In genomic region chr11:69613553-69614256, GRCm38 (mm10) we compare ENCODE assay signal across 8 mouse cellular contexts. TPM values are rescaled to one million over a fixed set of nuclear protein-coding genes. Genes with fewer than 3 reads are reported as not detected.
DNase-seq lines count a peak whose midpoint lies in the region; ATAC-seq and TF ChIP-seq lines count a peak whose summit lies in the region.

No protein-coding gene starts in this region.

- peak overlapping the region; percentile 41; the same call in 1 of the 2 replicates for H3K27ac ChIP-seq in hindbrain, postnatal 0 days
- H3K27ac ChIP-seq in left cerebral cortex, adult 2 months: peak overlapping the region; percentile 40
- H3K27ac ChIP-seq in spleen, adult 2 months (ENCODE audit: insufficient read depth, low read length): no peak overlapping the region

- H3K4me3 ChIP-seq in hindbrain, postnatal 0 days (ENCODE audit: low read length): no peak overlapping the region
- H3K4me3 ChIP-seq in left cerebral cortex, adult 2 months: peak overlapping the region; percentile 24
- H3K4me3 ChIP-seq in megakaryocyte, embryonic 14.5 days (replicated peaks): peak overlapping the region; percentile 88
- H3K4me3 ChIP-seq in spleen, adult 2 months (ENCODE audit: extremely low read depth, insufficient read depth, insufficient read length): no peak overlapping the region

- 7% methylated on average over 19 of the region's 19 CpGs for WGBS in hindbrain, postnatal 0 days
- 14% methylated on average over 19 of the region's 19 CpGs for WGBS in spleen, adult 2 months

- peak overlapping the region; percentile 6; the same call in 1 of the 2 replicates for H3K4me2 ChIP-seq in hindbrain, postnatal 0 days (ENCODE audit: low read depth, low read length)

- H3K27me3 ChIP-seq in hindbrain, postnatal 0 days (ENCODE audit: insufficient read depth, low read length): no peaks in the 10 kb centered on the region
- peaks cover 57% of the 10 kb centered on the region for H3K27me3 ChIP-seq in megakaryocyte, embryonic 14.5 days (replicated peaks)
- H3K27me3 ChIP-seq in spleen, adult 2 months (ENCODE audit: control insufficient read depth, insufficient read depth, low read length): no peaks in the 10 kb centered on the region

- peak; percentile 60; the same call in 1 of the 2 replicates for ATAC-seq in hindbrain, postnatal 0 days
- ATAC-seq in inflammation-experienced regulatory T-cells, adult 6 months: no peak

- intact Hi-C loops in left cerebral cortex, adult 2 months (cut with DNase I): loop anchor here (1.0 kb wide), 1 partner anchor 34 kb away; no protein-coding TSS in a partner anchor

- H3K36me3 ChIP-seq in hindbrain, postnatal 0 days (ENCODE audit: insufficient read depth, low read length): no peaks in the 10 kb centered on the region
- no peaks in the 10 kb centered on the region for H3K36me3 ChIP-seq in megakaryocyte, embryonic 14.5 days (replicated peaks; ENCODE audit: low read length)
- no peaks in the 10 kb centered on the region for H3K36me3 ChIP-seq in spleen, adult 2 months (ENCODE audit: control insufficient read depth, insufficient read depth, low read length)

- TF ChIP-seq POLR2A in spleen, adult 2 months (IDR thresholded peaks at IDR 0.05; ENCODE audit: low read depth, low read length): no peak

- peak; percentile 34 for DNase-seq in T-cell, adult 2 months (ENCODE audit: low spot score)
- peak; percentile 87 to 92 for DNase-seq in cerebellum, postnatal 25 days
- peak; percentile 89 for DNase-seq in gastrocnemius, adult 18-20 months (ENCODE audit: low spot score)
- DNase-seq in hindbrain, postnatal 0 days (ENCODE audit: low spot score): peak; percentile 84
- peak; percentile 68 to 74 for DNase-seq in left cerebral cortex, adult 2 months (ENCODE audit: extremely low spot score in 1 of 2, low spot score in 2 of 2)
- DNase-seq in spleen, adult 2 months (ENCODE audit: low read depth in 1 of 2, low spot score in 2 of 2): peak in 1 of 2 experiments; percentile 67

- peak; percentile 82 for TF ChIP-seq CTCF in hindbrain, postnatal 0 days (IDR thresholded peaks at IDR 0.05; ENCODE audit: low read depth)
- peak; percentile 70 for TF ChIP-seq CTCF in left cerebral cortex, adult 2 months (IDR thresholded peaks at IDR 0.05)
- TF ChIP-seq CTCF in spleen, adult 2 months (IDR thresholded peaks at IDR 0.05; ENCODE audit: extremely low read depth, insufficient read depth, insufficient read length, insufficient replicate concordance): peak; percentile 83; the same call in 1 of the 2 replicates

- H3K4me1 ChIP-seq in hindbrain, postnatal 0 days (ENCODE audit: insufficient read depth, low read length): 0 out of 2 replicates have a peak, but pooled peaks cover 3% of the 10 kb centered on the region
- H3K4me1 ChIP-seq in megakaryocyte, embryonic 14.5 days: peaks cover 35% of the 10 kb centered on the region
- H3K4me1 ChIP-seq in spleen, adult 2 months (ENCODE audit: control insufficient read depth, insufficient read depth, insufficient read length): no peaks in the 10 kb centered on the region

- no peaks in the 10 kb centered on the region for H3K9me3 ChIP-seq in hindbrain, postnatal 0 days (ENCODE audit: low read length)
- H3K9me3 ChIP-seq in megakaryocyte, embryonic 14.5 days: no peaks in the 10 kb centered on the region

- no peak overlapping the region for H3K9ac ChIP-seq in hindbrain, postnatal 0 days (replicated peaks; ENCODE audit: low read length)

RNA-seq across cellular contexts. Expression of gene Shbg, which starts 4.0 kb away (rescaled TPM):
- not detected for total RNA-seq in gastrocnemius, adult 18-20 months (2021)
- total RNA-seq in hindbrain, postnatal 0 days (2014; rRNA removed): 0.40 TPM in 1 of 2 replicates, not detected in the other
- polyA plus RNA-seq in hindbrain, postnatal 0 days (2015; fragmentation: Nextera tagmentation; extraction: Ambion mirVana): not detected in 2 replicates
- total RNA-seq in left cerebral cortex, adult 2 months (2021): not detected
- polyA plus RNA-seq in megakaryocyte, embryonic 14.5 days (2012; ENCODE audit: insufficient read depth, low replicate concordance): not detected in 2 replicates
- not detected in 2 replicates for polyA plus RNA-seq in spleen, adult 2 months (2012; rRNA removed)
- polyA plus RNA-seq in inflammation-experienced regulatory T-cells, adult 6 months (2017; shearing (Covaris generic)): under 1 TPM in 1 of 3 experiments, not detected in 2; 0.40 TPM

RNA-seq across cellular contexts. Expression of gene Atp1b2, which starts 8.0 kb away (rescaled TPM):
- 100 to 1,000 TPM; 347 to 393 TPM for total RNA-seq in gastrocnemius, adult 18-20 months (2021)
- total RNA-seq in hindbrain, postnatal 0 days (2014; rRNA removed): 185 and 210 TPM in 2 replicates
- polyA plus RNA-seq in hindbrain, postnatal 0 days (2015; fragmentation: Nextera tagmentation; extraction: Ambion mirVana): 145 and 157 TPM in 2 replicates
- 100 to 1,000 TPM; 411 to 429 TPM for total RNA-seq in left cerebral cortex, adult 2 months (2021)
- polyA plus RNA-seq in megakaryocyte, embryonic 14.5 days (2012; ENCODE audit: insufficient read depth, low replicate concordance): 2.8 and 4.2 TPM in 2 replicates
- 10.7 and 11.2 TPM in 2 replicates for polyA plus RNA-seq in spleen, adult 2 months (2012; rRNA removed)
- polyA plus RNA-seq in inflammation-experienced regulatory T-cells, adult 6 months (2017; shearing (Covaris generic)): under 1 TPM in 1 of 3 experiments, not detected in 2; 0.17 TPM

RNA-seq across cellular contexts. Expression of gene Sat2, which starts 8.1 kb away (rescaled TPM):
- total RNA-seq in gastrocnemius, adult 18-20 months (2021): 1 to 10 TPM; 2.5 to 2.6 TPM
- total RNA-seq in hindbrain, postnatal 0 days (2014; rRNA removed): 8.6 and 10.9 TPM in 2 replicates
- 35.4 and 41.4 TPM in 2 replicates for polyA plus RNA-seq in hindbrain, postnatal 0 days (2015; fragmentation: Nextera tagmentation; extraction: Ambion mirVana)
- 10 to 100 TPM in 1 of 2 experiments, 1 to 10 TPM in 1; 9.9 to 13.7 TPM for total RNA-seq in left cerebral cortex, adult 2 months (2021)
- polyA plus RNA-seq in megakaryocyte, embryonic 14.5 days (2012; ENCODE audit: insufficient read depth, low replicate concordance): not detected in 2 replicates
- 1.1 and 1.4 TPM in 2 replicates for polyA plus RNA-seq in spleen, adult 2 months (2012; rRNA removed)
- polyA plus RNA-seq in inflammation-experienced regulatory T-cells, adult 6 months (2017; shearing (Covaris generic)): not detected

RNA-seq across cellular contexts. Expression of gene Fxr2, which starts 19.1 kb away (rescaled TPM):
- total RNA-seq in gastrocnemius, adult 18-20 months (2021): 100 to 1,000 TPM; 101 to 106 TPM
- 68.5 and 79.6 TPM in 2 replicates for total RNA-seq in hindbrain, postnatal 0 days (2014; rRNA removed)
- polyA plus RNA-seq in hindbrain, postnatal 0 days (2015; fragmentation: Nextera tagmentation; extraction: Ambion mirVana): 23.3 and 28.8 TPM in 2 replicates
- total RNA-seq in left cerebral cortex, adult 2 months (2021): 100 to 1,000 TPM; 146 TPM
- polyA plus RNA-seq in megakaryocyte, embryonic 14.5 days (2012; ENCODE audit: insufficient read depth, low replicate concordance): 65.7 and 84.9 TPM in 2 replicates
- polyA plus RNA-seq in spleen, adult 2 months (2012; rRNA removed): 40.9 and 41.6 TPM in 2 replicates
- 1 to 10 TPM; 7.6 to 9.3 (median 9.1) TPM for polyA plus RNA-seq in inflammation-experienced regulatory T-cells, adult 6 months (2017; shearing (Covaris generic))

RNA-seq across cellular contexts. Expression of gene Trp53, which starts 33.5 kb away (rescaled TPM):
- total RNA-seq in gastrocnemius, adult 18-20 months (2021): 10 to 100 TPM; 12.9 to 15.3 TPM
- total RNA-seq in hindbrain, postnatal 0 days (2014; rRNA removed): 33.5 and 41.5 TPM in 2 replicates
- polyA plus RNA-seq in hindbrain, postnatal 0 days (2015; fragmentation: Nextera tagmentation; extraction: Ambion mirVana): 36.6 and 37.4 TPM in 2 replicates
- 10 to 100 TPM; 23.7 TPM for total RNA-seq in left cerebral cortex, adult 2 months (2021)
- polyA plus RNA-seq in megakaryocyte, embryonic 14.5 days (2012; ENCODE audit: insufficient read depth, low replicate concordance): 53.2 and 68.6 TPM in 2 replicates
- polyA plus RNA-seq in spleen, adult 2 months (2012; rRNA removed): 105 and 144 TPM in 2 replicates
- 100 to 1,000 TPM; 193 to 355 (median 324) TPM for polyA plus RNA-seq in inflammation-experienced regulatory T-cells, adult 6 months (2017; shearing (Covaris generic))

Comparison
In these comparisons a context has a peak if more than half of its experiments do, and no peak if none do; other contexts are left out.
1. H3K4me3 ChIP-seq: peak in left cerebral cortex, adult 2 months (single experiment) and megakaryocyte, embryonic 14.5 days (single experiment); none in hindbrain, postnatal 0 days (single experiment) and spleen, adult 2 months (single experiment).
2. RNA of gene Atp1b2, which starts 8.0 kb away (polyA plus RNA-seq): 145 to 157 TPM in hindbrain, postnatal 0 days; 10.7 to 11.2 TPM in spleen, adult 2 months, 2.8 to 4.2 TPM in megakaryocyte, embryonic 14.5 days and 0.17 TPM in inflammation-experienced regulatory T-cells, adult 6 months; every median in the first group is over 10 times any median in the second.
3. RNA of gene Sat2, which starts 8.1 kb away (polyA plus RNA-seq): 35.4 to 41.4 TPM in hindbrain, postnatal 0 days; 1.1 to 1.4 TPM in spleen, adult 2 months, not detected in megakaryocyte, embryonic 14.5 days and not detected in inflammation-experienced regulatory T-cells, adult 6 months; every median in the first group is over 10 times any median in the second.
4. Peak in every context shown above with its lines, with median percentiles within 50 percentile points of each other: CTCF ChIP-seq.